Mouse (Mus musculus) kidney, adult 18-20 months (tissue): ENCODE data around the gene Klc1.

Source experiments
- DNase-seq: peaks from one replicate; pipeline ENCODE4 v3.0.0; 2021

Gene Klc1

DNA sequence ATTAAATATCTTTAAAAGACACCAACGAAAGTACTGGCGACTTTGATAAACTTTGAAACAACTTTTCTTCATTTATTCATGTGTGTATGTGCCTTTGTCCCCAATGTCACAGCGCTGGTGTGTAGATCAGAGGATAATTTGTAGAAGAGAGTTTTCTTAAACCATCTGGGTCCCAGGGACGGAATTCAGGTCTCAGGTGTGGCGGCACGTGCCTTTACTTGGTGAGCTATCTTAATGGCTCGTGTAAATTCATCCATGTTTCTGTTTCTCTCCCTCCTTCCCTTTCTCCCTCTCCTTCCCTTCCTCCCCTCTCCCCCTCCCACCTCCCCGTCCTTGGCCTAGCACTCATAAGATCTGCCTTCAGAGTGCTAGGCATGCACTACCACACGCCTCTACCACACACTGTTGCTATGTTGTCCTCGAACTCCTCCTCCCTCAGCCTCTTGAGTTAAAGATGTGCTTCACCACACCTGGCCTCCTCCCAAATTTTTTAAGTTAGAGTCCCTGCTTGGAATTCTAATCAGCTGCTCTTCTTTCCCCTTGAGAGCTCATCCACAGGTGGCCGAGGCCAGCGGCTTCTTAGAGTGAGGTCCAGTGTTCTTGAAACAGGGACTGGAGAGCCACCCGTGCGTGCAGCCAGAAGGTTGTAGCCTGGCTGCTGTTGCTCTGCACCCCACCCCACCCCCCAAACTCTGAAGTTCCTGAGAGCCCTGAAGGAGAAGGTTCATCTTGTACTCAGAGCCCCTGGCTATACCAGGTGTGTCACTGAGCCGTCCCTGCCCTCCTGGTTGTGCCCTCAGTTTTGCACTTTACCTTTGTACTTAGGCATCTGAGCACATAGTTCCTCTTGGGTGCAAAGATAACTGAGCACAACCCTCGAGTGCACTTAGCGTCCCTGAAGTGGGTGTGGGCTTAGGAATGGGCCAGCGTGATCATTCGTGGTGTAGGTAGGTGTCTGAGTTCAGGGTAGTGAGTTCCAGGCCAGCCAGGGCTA, 56.4 kb downstream of the Klc1 start:
- DNase-seq: peak; percentile 47

DNA sequence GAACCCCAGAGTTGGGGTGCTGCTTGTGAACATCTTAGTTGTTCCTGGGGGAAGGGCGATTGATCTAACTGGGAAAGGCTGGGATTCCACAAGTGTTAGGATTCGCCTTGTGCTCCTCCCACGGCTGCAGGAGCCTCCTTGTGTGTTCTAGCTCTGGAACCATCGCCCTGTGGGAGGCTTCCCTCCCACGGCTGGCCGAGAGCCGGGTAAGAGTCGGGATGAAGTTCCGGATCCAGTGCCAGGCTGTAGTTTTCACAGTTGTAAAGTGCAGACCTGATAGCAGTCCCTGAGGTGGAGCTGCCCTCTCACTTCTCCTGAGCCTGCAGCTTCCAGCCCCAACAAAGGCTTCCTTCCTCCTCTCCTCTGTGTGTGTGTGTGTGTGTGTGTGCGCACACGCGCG, 57.9 kb downstream of the Klc1 start:
- DNase-seq: peak; percentile 42

DNA sequence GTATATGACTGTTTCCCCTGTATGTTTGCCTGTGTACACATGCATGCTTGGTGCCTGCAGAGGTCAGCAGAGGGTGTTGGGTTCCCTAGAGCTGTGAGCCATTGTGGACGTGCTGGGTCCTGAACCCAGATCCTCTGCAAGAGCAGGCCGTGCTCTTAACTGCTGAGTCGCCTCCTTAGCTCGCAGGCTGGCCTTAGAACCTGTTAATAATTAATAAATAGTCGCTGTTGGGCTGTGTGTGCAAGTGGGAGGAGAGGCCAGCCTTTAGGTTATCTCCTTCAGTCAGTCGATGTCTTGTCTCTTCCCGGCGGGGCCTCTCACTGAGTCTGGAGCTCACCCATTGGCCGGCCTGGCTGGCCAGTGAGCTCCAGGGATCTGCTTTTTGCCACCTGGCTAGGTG, 58.3 kb downstream of the Klc1 start:
- peak; percentile 38 for DNase-seq

DNA sequence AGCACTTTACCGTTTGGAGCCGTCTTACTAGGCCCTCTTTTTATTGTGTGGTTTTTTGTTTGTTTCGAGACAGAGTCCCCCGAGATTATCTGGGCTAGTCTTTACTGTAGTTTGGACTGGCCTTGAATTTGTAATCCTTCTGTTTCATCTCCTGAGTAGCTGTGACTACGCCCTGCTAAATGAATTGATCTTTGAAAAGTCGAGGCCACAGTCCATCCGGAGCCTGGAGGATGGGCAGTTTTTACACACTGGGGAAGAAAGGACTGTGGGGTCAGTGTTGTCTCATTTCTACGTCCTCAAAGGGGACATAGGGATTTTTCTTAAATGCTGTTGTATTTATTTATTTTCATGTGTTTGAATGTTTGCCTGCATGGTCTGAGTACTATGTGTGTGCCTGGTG, 59.3 kb downstream of the Klc1 start:
- no peak for DNase-seq

DNA sequence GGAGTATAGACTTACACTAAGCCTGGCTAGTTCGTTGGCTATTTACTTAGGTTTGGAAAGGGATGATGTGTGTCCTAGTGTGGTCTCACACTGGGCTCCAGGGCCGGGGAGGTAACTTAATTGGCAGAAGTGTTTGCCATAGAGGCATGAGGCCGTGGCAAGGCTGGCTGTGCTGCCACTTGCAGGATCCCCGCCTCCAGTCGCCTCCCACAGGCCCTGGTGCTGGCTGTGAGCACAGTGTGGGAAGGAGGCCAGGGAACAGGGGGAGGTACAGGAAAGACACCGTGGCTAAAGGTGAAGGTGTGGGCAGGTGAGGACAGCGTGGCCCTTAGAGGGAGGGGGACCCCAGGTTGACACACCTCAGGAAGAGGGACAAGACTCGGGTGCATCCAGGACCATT, 61.3 kb downstream of the Klc1 start:
- peak; percentile 66 for DNase-seq

DNA sequence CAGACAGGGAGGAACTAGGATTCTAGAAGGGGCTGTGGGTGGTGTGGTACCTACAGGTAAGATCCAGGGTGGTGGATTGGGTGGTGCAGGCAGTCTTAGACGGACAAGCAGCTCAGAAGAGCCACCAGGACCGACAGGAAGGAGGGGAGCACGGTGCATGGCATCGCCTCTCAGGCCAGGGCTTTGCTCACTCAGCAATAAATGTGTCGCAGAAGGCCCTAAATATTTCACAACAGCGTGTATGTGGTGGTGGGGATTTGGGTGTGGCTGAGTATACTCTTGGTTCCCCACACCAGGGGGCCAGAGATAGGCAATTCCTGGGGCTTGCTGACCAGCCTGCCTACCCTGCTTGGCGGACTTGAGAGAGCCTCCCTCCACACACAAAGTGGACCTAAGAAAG, 62.1 kb downstream of the Klc1 start:
- DNase-seq: no peak

DNA sequence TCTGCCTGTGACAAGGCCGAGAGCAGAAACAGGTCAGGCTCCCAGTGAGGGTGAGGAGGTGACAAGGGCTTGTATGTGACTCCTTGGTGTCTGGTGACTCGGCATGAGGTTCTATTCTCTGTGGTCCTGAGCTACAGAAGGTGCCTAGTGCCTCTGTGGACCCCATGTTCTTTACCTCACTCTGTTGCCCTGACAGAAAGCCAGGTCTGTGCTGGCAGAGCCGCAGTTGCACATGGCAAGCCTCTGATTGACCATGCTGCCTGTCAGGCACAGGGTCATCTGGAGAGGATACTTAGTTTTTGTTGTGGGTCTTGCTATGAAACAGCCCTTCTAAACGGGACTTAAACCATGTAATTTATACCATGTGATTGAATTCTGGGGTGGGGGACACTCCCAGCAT, 63.3 kb downstream of the Klc1 start:
- no peak for DNase-seq

DNA sequence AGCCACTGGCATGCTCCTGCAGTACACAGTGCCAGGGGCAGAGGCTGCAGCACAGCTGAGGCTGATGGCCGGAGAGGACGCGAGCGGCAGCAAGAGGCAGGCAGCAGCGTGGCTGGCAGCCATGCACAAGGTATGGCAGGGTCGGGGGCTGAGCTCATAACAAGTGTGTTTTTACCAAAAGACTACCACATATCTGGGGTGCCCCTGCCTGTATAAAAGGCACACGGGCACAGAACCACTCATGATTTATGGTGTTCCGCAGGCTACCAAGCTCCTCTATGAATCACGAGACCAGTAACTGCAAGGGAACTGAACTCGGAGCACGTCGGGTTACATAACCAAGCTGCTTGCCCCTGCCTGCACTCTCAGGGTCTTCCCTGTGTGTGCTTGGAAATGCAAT, 68.9 kb downstream of the Klc1 start:
- DNase-seq: no peak

DNA sequence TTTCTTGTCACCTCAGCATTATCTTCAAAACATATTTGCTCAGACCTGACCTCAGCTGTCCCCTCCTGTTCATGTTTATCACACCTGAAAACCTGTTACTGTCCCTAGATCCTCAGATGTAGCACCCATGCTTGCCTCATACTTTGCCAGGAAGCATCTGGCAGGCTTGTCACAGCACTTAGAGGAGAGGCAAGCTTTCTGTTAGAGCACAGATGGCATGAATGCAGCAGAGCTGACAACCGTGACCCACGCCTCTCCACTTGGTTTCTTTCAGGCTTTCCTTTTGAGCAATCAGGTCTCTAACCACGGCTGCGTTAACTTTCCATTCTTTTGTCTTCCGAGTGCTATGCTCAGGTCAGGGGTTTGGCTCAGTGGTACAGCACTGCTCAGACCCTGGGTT, 70.8 kb downstream of the Klc1 start:
- no peak for DNase-seq

DNA sequence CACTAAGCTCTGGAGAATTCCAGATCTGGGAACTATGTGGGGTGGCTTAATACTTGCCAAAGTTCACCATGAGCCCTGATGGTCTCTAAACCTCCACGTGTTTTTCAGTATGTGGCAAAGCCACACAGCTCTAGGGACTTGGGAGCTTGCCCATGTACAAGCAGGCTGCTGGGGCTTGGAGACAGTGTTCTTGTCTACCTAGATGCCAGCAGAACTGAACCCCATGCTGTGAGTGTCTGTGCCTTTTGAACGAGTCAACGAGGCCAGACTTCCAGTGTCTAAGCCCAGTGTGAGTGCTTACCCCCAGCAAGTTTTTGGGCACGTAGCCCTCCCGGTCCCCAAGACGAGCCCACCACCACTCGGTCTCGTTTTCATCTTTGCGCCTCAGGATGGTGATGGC, 71.3 kb downstream of the Klc1 start:
- no peak for DNase-seq

DNA sequence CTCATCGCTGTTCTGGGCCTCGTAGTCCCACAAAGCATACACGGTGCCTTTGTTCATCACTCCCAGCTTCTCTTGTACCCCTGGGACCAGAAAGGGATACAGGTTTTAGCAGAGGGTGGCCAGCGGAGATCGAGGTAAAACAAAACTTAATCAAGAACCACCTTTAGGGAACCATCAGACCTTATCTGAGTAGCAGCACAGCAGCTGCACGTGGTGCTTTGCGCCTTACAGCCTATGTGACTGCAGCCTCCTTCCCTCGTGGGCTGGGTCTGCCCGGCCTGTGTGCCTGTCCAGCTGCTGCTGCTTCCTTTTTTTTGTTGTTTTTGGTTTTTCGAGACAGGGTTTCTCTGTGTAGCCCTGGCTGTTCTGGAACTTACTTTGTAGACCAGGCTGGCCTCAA, 71.7 kb downstream of the Klc1 start:
- no peak for DNase-seq

DNA sequence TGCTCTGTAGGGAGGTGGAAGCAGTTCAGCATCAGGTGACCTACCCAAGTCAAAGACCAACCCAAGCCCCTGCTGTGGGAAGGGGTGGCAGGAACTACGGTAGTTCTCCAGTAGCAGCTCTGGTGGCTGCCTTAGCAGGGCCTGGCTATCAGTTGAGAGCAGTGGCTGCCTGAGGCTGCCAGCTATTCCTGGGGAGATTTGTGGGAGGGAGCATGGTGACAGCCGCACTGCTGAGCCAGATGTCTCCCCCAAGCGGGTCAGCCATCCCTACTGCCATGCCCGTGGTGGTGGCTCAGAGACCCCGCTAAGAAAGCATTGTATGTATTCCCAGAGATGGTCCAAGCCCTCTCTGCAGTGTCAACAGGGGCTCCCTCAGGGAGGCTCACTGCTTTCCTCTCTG, 74.0 kb downstream of the Klc1 start:
- no peak for DNase-seq

DNA sequence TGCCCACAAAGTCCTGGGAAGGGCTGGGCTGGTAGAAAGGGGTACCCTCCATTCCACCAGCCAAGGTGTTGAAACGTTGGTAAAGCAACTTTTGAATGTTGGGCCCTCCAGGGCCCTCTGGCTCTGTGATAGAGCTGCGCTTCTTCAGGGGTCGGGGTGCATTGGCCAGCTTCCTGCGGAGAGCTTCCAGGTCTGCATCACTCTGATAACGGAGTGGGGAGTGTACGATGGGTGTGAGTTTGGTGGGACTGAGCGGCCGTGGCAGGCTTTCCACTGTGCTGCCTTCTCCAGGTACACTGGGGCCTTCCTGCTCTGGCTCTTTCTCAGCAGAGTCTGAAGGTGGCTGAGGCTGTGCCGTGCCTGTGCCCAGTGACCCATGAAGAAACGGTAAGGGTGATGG, 74.8 kb downstream of the Klc1 start:
- no peak for DNase-seq

DNA sequence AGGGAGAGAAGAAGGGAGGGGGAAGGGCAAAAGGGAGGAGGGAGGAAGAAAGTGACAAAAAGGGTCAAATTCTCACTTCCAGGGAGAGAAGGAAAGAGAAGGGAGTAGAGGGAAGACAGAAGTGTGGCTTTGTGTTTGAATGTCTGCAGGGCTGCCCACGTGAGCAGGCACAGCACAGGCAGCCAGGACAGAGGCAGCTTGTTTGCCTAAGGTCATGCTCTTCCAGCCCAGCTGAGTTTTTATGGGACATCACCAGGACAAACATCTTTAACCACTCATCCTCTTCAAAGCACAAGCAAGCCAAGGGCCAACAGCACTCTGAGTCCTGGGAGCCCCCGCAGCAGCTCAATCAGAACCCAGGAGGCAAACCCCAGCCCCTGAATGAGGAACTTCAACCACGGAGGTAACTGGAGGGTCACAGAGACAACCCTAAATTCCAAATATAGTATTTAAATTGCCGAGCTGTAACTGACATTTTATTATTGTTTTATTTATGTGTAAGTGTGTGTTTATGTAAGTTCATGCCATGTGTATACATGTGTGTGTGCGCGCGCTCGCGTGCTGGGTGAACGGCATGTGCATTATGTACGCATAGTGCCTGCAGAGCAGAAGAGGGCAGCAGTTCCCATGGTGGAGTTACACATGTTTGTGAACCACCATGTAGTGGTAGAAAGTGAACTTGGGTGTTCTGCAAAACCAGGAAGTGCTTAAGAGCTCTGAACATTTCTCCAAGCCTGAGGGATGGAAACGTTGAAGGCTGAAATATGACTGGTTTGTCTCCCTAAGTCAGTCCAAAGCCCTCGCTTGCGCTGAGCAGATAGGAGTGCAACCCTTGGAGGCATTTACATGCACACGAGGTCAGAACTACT, 84.2 kb downstream of the Klc1 start:
- DNase-seq: no peak

DNA sequence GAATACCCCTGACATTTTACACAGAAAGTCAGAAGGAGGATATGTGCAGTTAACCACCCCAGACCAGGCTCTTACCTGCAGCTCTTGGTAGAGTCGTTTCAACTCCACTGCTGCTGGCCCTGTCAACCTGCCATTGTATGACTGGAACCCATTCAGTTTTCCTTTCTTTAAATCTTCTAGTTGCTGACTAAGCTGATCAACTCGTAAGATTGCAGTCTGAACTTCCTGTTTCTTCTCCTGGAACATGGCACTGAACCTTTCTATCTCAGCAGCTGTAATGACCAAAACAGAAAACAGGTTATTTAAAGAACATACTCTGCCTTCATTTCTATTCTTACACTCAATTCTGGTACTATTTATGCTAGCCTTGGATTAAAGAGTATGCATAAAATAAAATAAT, 84.8 kb downstream of the Klc1 start:
- DNase-seq: no peak

DNA sequence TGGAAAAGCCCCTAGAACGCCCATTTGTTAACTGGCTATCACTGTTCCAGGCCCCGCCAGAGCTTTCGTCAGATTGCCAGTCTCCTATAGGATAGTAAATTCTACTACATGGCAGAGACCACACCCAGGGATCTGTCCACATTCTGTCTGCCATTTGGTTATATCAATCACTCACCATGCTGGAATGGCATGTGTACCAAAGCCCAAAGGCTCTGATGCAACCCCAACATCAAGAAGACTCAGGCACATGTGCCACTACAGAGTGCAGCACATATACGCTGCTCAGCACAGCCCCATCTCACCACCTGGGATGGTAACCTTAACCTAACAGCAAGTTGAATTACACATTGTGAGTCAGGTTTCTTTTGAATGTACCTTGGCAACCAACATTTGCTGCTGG, 87.3 kb downstream of the Klc1 start:
- DNase-seq: no peak

DNA sequence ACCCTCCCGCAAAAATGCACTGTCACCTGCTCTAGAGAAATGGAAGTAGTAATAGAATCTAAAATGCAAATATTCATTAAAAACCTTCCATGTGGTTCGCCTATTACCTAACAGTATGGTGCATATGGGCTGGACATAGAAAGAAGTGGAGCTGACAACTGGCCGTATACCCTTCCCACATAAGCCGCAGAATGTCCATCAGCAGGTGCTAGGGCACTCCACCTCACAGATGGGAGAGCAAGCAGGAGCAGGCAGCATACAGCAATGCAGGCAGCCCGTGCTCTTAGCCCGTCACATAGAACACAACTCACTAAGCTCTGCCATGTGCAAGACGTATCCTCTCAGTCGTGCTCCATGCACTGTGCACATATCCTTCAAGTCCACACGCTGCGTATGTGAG, 88.2 kb downstream of the Klc1 start:
- no peak for DNase-seq

DNA sequence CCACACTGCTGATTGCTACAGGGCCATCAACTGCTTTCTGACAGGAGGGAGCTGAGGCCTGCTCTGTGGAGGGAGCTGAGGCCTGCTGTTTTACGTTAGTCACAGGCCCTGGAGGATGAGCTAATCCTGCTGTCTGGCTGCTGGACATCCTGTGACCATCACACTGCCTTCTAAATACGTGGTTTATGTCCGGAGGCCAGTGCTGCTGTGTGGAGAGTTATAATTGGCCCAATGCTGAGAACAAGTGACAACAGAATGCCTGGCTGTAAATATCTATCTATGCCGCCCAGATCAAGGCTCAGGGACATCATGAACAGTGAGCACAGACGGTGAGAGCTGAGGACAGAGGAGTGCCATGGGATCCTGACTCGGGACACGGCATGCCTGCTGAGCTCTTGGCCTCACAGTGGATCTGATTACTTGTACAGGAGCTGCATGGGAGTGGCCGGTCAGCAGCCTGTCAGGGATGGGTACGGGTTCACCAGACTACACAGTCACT, 89.7 kb downstream of the Klc1 start:
- DNase-seq: no peak

DNA sequence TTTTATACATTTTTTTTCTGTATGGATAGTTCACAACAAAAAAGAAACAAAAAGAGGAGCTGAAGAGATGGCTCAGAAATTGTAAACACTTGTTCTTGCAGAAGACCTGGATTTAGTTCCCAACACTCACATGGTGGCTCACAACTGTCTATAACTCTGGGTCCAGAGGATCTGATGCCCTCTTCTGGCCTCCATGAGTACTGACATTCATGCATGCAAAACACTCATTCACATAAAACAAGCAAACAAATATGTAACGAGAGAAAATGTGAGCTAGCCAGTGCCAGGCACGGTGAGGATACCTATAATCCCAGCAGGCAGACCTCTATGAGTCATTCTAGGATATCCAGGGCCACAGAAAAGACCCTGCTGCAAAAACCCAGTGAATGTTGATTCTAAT, 92.6 kb downstream of the Klc1 start:
- DNase-seq: no peak

DNA sequence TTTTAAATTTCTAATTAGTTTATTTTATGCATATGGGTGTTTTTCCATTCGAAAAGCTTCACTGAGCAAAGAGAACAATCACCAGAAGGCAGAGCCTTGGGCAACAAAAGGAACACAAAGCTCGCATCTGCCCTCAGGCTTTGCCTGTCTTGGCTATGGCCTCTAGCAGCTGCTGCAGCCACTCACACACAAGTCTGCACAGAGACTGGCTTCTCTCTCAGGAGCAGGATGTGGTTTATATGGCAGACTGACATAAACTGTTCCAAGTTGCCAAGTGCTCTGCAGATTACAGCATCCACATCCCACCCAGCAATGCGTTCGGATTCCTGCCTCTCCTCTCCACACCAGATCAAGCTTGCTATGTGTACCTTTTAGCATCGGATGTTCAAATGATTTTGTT, 93.1 kb downstream of the Klc1 start:
- DNase-seq: no peak

DNA sequence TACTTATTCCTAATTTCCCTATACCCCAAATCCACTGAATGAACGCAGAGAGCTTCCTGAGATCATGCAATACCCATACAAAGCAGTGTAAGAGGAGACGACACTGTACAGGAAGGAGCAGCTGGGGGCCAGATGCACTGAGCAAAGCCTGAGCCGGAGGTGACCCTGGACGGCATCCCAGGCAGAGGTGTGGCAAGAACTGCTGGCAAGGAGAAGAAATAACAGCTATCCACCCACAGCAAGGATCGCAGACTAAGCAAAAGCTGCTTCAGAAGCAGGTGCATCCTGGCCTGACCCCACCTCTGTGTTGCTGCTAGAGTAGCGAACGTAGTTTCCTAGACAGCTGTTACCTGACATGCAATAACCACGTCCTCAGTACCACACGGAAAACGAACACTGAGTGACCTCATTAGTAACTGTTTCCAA, 94.4 kb downstream of the Klc1 start:
- DNase-seq: peak; percentile 39

DNA sequence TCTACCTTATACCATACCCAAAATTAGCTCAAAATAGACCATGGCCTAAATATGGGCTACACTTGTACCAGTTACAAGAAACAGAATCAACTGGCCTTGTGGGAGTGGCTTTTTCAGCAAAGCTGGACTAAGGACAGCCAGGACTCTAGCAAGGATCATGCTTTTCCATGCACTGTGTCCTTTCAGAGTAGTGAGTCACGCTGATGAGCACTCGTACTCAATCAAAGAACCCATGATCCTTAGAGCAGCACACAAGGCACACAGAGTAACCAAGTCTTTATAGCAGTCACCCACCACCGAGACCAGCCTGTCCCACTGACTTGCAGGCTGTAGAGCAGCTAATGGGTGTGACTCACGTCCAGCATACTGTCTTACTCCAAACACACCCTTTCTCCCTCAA, 94.9 kb downstream of the Klc1 start:
- DNase-seq: no peak

DNA sequence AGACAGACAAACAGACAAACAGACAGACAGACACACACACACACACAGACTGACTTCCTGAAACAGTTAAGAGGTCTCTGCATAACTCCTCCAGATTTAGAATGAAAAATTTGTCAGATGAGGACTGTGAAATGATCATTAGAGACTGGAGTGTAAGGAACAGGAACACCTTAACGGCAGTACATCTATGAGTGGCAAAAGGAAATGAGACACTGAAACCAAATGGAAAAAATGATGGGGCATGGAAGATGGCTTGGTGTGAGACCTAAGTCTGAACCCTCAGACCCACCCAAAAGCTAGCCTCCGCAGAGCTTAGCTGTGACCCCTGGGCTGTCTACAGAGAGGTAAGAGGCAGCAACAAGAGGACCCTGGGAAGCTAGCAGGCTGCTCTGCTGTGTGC, 96.8 kb downstream of the Klc1 start:
- DNase-seq: no peak
